Mouse (Mus musculus): ENCODE data around the gene Hist1h1d. TPM values are rescaled to one million over a fixed set of nuclear protein-coding genes. Genes with fewer than 3 reads are reported as not detected.
"Not testable (repeated sequence)": the region's sequence is repeated elsewhere in the genome, so short reads cannot be mapped to it uniquely, and the experiment has no call there.

Gene Hist1h1d
- polyA plus RNA-seq, 1 experiment from 2014 or later = 0.70 TPM

DNA sequence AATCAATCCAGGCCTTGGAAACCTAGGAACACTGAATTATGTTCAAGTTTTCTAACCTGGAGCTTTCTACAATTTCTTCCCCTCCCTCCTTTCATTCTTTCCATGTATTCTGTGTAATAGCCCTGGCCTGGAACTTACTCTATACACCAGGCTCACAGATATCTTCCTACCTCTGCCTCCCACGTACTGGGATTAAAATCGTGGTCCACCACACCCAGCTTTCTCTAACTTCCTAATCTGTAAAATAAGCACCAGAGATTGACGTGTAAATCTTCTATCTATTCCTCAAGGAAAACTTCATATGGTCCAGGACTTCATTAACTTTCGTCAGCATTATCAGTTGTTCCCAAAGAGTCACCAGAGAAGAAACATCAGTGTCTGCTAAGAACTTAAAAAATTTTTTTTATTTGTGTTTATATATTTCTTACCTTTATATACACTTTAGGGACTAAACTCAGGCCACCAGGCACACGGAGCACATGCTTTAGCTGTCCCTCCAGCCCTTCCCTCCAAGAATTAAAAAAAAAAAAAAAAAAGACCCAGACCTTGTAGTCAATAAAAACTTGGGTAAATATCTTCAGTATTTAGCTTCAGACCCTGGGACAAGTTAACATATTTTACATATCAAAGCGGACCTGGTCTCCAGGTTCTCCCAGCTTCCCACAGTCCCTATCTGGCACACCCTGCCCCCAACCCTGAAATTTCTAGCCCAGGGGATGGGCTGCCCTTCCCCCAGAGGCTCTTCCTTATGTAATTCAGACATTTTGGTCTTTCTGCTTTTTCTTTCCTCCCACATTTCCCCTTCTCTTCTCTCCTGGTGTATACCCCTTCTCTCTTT is 29.4 kb downstream of the Hist1h1d start:
- WGBS = 12% methylated on average over 6 of the region's 6 CpGs
- Histone ChIP-seq H3K27ac (ENCODE audit: low read depth, low read length) (peak overlapping the region; percentile 97), H3K36me3 (ENCODE audit: control insufficient read depth, insufficient read depth, low read length) (no peaks in the 10 kb centered on the region), H3K4me3 (ENCODE audit: low read length) (peak overlapping the region; percentile 56), H3K4me1 (ENCODE audit: control insufficient read depth, insufficient read depth, low read length) (peaks cover 17% of the 10 kb centered on the region), H3K9ac (ENCODE audit: low read depth, low read length) (peak overlapping the region; percentile 84), H3K27me3 (ENCODE audit: control insufficient read depth, insufficient read depth, low read length) (no peaks in the 10 kb centered on the region), H3K4me2 (replicated peaks; ENCODE audit: low read depth, low read length) (peak overlapping the region; percentile 81), H3K9me3 (ENCODE audit: control insufficient read depth, low read length) (no peaks in the 10 kb centered on the region)
- no peak for ATAC-seq (ENCODE audit: low FRiP score, low TSS enrichment)

GRCm38 (mm10) chr13:23583387-23584068 is 30.5 kb downstream of the Hist1h1d start:
- H3K27me3 ChIP-seq (ENCODE audit: control insufficient read depth, insufficient read depth, low read length) = no peaks in the 10 kb centered on the region
- no peak for ATAC-seq (ENCODE audit: low FRiP score, low TSS enrichment)
- H3K9ac ChIP-seq (ENCODE audit: low read depth, low read length) = no peak overlapping the region; the same call in 1 of the 2 replicates
- peaks cover 17% of the 10 kb centered on the region for H3K4me1 ChIP-seq (ENCODE audit: control insufficient read depth, insufficient read depth, low read length)
- H3K4me2 ChIP-seq (replicated peaks; ENCODE audit: low read depth, low read length) = no peak overlapping the region
- no peaks in the 10 kb centered on the region for H3K9me3 ChIP-seq (ENCODE audit: control insufficient read depth, low read length)
- peak overlapping the region; percentile 97 for H3K27ac ChIP-seq (ENCODE audit: low read depth, low read length)
- no peaks in the 10 kb centered on the region for H3K36me3 ChIP-seq (ENCODE audit: control insufficient read depth, insufficient read depth, low read length)
- H3K4me3 ChIP-seq (ENCODE audit: low read length) = no peak overlapping the region

GRCm38 (mm10) chr13:23584331-23584730 is 31.3 kb downstream of the Hist1h1d start:
- Histone ChIP-seq H3K4me1 (ENCODE audit: control insufficient read depth, insufficient read depth, low read length) (peaks cover 17% of the 10 kb centered on the region), H3K4me3 (ENCODE audit: low read length) (peak overlapping the region; percentile 44), H3K9me3 (ENCODE audit: control insufficient read depth, low read length) (no peaks in the 10 kb centered on the region), H3K36me3 (ENCODE audit: control insufficient read depth, insufficient read depth, low read length) (no peaks in the 10 kb centered on the region), H3K4me2 (replicated peaks; ENCODE audit: low read depth, low read length) (peak overlapping the region; percentile 60), H3K9ac (ENCODE audit: low read depth, low read length) (peak overlapping the region; percentile 71), H3K27ac (ENCODE audit: low read depth, low read length) (peak overlapping the region; percentile 93), H3K27me3 (ENCODE audit: control insufficient read depth, insufficient read depth, low read length) (no peaks in the 10 kb centered on the region)
- ATAC-seq (ENCODE audit: low FRiP score, low TSS enrichment) = no peak

GRCm38 (mm10) chr13:23585029-23585441 is 32.0 kb downstream of the Hist1h1d start:
- H3K36me3 ChIP-seq (ENCODE audit: control insufficient read depth, insufficient read depth, low read length) = no peaks in the 10 kb centered on the region
- no peaks in the 10 kb centered on the region for H3K9me3 ChIP-seq (ENCODE audit: control insufficient read depth, low read length)
- no peaks in the 10 kb centered on the region for H3K27me3 ChIP-seq (ENCODE audit: control insufficient read depth, insufficient read depth, low read length)
- H3K4me3 ChIP-seq (ENCODE audit: low read length) = peak overlapping the region; percentile 44
- peak overlapping the region; percentile 71 for H3K9ac ChIP-seq (ENCODE audit: low read depth, low read length)
- peak overlapping the region; percentile 93 for H3K27ac ChIP-seq (ENCODE audit: low read depth, low read length)
- H3K4me2 ChIP-seq (replicated peaks; ENCODE audit: low read depth, low read length) = peak overlapping the region; percentile 60
- H3K4me1 ChIP-seq (ENCODE audit: control insufficient read depth, insufficient read depth, low read length) = peaks cover 17% of the 10 kb centered on the region
- under 1% methylated on average over 21 of the region's 21 CpGs for WGBS
- ATAC-seq (ENCODE audit: low FRiP score, low TSS enrichment) = no peak

DNA sequence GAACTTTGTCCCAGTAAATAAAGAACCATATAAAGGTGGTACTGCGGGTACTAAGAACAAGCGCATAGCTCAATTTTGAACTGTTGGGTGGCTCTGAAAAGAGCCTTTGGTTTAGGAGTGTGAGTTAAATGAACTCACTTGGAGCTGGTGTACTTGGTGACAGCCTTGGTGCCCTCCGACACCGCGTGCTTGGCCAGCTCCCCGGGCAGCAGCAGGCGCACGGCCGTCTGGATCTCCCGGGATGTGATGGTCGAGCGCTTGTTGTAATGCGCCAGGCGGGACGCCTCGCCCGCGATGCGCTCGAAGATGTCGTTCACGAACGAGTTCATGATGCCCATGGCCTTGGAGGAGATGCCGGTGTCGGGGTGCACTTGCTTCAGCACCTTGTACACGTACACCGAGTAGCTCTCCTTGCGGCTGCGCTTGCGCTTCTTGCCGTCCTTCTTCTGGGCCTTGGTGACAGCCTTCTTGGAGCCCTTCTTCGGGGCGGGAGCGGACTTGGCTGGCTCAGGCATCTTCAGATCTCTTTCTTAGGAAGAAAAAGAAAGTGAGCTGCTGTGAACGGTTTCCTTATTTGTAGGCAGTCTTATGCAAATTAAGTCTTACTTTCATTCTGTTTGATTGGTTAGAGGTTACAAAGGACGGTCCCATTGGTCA is 32.5 kb downstream of the Hist1h1d start:
- H3K27me3 ChIP-seq (ENCODE audit: control insufficient read depth, insufficient read depth, low read length); H3K9me3 ChIP-seq (ENCODE audit: control insufficient read depth, low read length); H3K36me3 ChIP-seq (ENCODE audit: control insufficient read depth, insufficient read depth, low read length): not testable (repeated sequence)
- under 1% methylated on average over 19 of the region's 36 CpGs for WGBS
- Histone ChIP-seq H3K27ac (ENCODE audit: low read depth, low read length) (peak overlapping the region; percentile 93), H3K4me2 (replicated peaks; ENCODE audit: low read depth, low read length) (peak overlapping the region; percentile 60), H3K9ac (ENCODE audit: low read depth, low read length) (peak overlapping the region; percentile 71), H3K4me1 (ENCODE audit: control insufficient read depth, insufficient read depth, low read length) (peaks cover 17% of the 10 kb centered on the region), H3K4me3 (ENCODE audit: low read length) (peak overlapping the region; percentile 44)
- peak; percentile 87 for ATAC-seq (ENCODE audit: low FRiP score, low TSS enrichment)

GRCm38 (mm10) chr13:23586099-23586939 is 33.3 kb downstream of the Hist1h1d start:
- Histone ChIP-seq H3K4me1 (ENCODE audit: control insufficient read depth, insufficient read depth, low read length) (peaks cover 12% of the 10 kb centered on the region), H3K27ac (ENCODE audit: low read depth, low read length) (peak overlapping the region; percentile 98), H3K4me2 (replicated peaks; ENCODE audit: low read depth, low read length) (peak overlapping the region; percentile 59), H3K9me3 (ENCODE audit: control insufficient read depth, low read length) (no peaks in the 10 kb centered on the region), H3K9ac (ENCODE audit: low read depth, low read length) (peak overlapping the region; percentile 63), H3K27me3 (ENCODE audit: control insufficient read depth, insufficient read depth, low read length) (no peaks in the 10 kb centered on the region), H3K36me3 (ENCODE audit: control insufficient read depth, insufficient read depth, low read length) (no peaks in the 10 kb centered on the region), H3K4me3 (ENCODE audit: low read length) (peak overlapping the region; percentile 44)
- no peak for ATAC-seq (ENCODE audit: low FRiP score, low TSS enrichment)
- WGBS = 2% methylated on average over 22 of the region's 22 CpGs

DNA sequence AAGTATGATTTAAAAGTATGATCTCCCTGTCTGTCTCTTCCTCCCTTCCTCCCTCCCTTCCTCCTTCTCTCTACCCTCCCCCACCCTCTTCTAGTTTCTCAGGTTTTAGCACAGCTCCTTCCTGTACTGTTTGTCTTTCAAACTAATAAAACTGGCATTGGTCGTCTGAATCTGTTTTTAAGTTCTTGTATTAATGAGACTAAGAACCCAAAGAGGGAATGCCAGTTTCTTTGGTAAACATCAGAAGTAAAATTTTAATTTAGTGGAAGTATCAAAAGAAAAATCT is 33.8 kb downstream of the Hist1h1d start:
- H3K4me3 ChIP-seq (ENCODE audit: low read length) = peak overlapping the region; percentile 33; the same call in 1 of the 2 replicates
- ATAC-seq (ENCODE audit: low FRiP score, low TSS enrichment) = no peak
- H3K27me3 ChIP-seq (ENCODE audit: control insufficient read depth, insufficient read depth, low read length) = no peaks in the 10 kb centered on the region

GRCm38 (mm10) chr13:23591206-23591605 is 38.1 kb downstream of the Hist1h1d start:
- no peaks in the 10 kb centered on the region for H3K9me3 ChIP-seq (ENCODE audit: control insufficient read depth, low read length)
- no peak overlapping the region for H3K27ac ChIP-seq (ENCODE audit: low read depth, low read length)
- 98% methylated on average over 7 of the region's 7 CpGs for WGBS
- ATAC-seq (ENCODE audit: low FRiP score, low TSS enrichment) = no peak
- H3K4me3 ChIP-seq (ENCODE audit: low read length) = no peak overlapping the region
- no peaks in the 10 kb centered on the region for H3K27me3 ChIP-seq (ENCODE audit: control insufficient read depth, insufficient read depth, low read length)
- H3K36me3 ChIP-seq (ENCODE audit: control insufficient read depth, insufficient read depth, low read length) = no peaks in the 10 kb centered on the region
- no peak overlapping the region for H3K4me2 ChIP-seq (replicated peaks; ENCODE audit: low read depth, low read length)
- H3K9ac ChIP-seq (ENCODE audit: low read depth, low read length) = no peak overlapping the region
- H3K4me1 ChIP-seq (ENCODE audit: control insufficient read depth, insufficient read depth, low read length) = no peaks in the 10 kb centered on the region

More for the DNA sequence above, 33.8 kb downstream of the Hist1h1d start:
- Histone ChIP-seq H3K4me1 (ENCODE audit: control insufficient read depth, insufficient read depth, low read length) (peaks cover 12% of the 10 kb centered on the region), H3K9ac (ENCODE audit: low read depth, low read length) (peak overlapping the region; percentile 63), H3K27ac (ENCODE audit: low read depth, low read length) (peak overlapping the region; percentile 98), H3K36me3 (ENCODE audit: control insufficient read depth, insufficient read depth, low read length) (no peaks in the 10 kb centered on the region), H3K4me2 (replicated peaks; ENCODE audit: low read depth, low read length) (peak overlapping the region; percentile 59), H3K9me3 (ENCODE audit: control insufficient read depth, low read length) (no peaks in the 10 kb centered on the region)
- WGBS = 3% methylated on average over 1 of the region's 1 CpGs
